Mouse (Mus musculus) spleen, adult 2 months (tissue): Measurements from ENCODE around the gene Alx3.

Experiments used
- CTCF ChIP-seq: fragments of 200-500 bp; IDR thresholded peaks from 2 replicates; pipeline ENCODE4 v1.5.1; 2011; ENCODE audit warnings: mild to moderate bottlenecking, inconsistent platforms; ENCODE audit not compliant: insufficient read depth, insufficient read length, insufficient replicate concordance; ENCODE audit errors: extremely low read depth
- POLR2A ChIP-seq: fragments of 200-500 bp; IDR thresholded peaks from 2 replicates; pipeline ENCODE4 v1.6.1; 2011; ENCODE audit warnings: low read depth, low read length, inconsistent platforms

GRCm38 (mm10) chr3:107627641-107628040 lies 32.8 kb downstream of the Alx3 start:
- no peak for TF ChIP-seq CTCF
- TF ChIP-seq POLR2A: no peak
